Mouse (Mus musculus) cerebellum, adult 2 months (tissue): ENCODE measurements around the gene Col6a4. TPM values are rescaled to one million over a fixed set of nuclear protein-coding genes. Genes with fewer than 3 reads are reported as not detected.

Experiments
- DNase-seq, 2 experiments: peaks; one replicate each; pipeline ENCODE4 v3.0.0; 2021
- H3K27ac ChIP-seq: fragments of 200-500 bp; 2 replicates; pipeline ENCODE4 v1.5.1; 2012; ENCODE audit warnings: low read length, control low read depth, inconsistent platforms; ENCODE audit not compliant: insufficient read depth
- H3K27me3 ChIP-seq: fragments of 200-500 bp; 2 replicates; pipeline ENCODE4 v1.6.1; 2012; ENCODE audit warnings: inconsistent platforms, mild to moderate bottlenecking, low read length, moderate library complexity; ENCODE audit not compliant: control insufficient read depth, insufficient read depth
- H3K4me1 ChIP-seq: fragments of 200-500 bp; 2 replicates; pipeline ENCODE4 v1.6.1; 2011; ENCODE audit warnings: low read length; ENCODE audit not compliant: control insufficient read depth, insufficient read depth
- H3K4me3 ChIP-seq: fragments of 200-500 bp; replicated peaks from 2 replicates; pipeline ENCODE3; 2011; ENCODE audit warnings: mild to moderate bottlenecking, low read depth, low read length, control low read depth; ENCODE audit not compliant: insufficient read depth
- CTCF ChIP-seq: fragments of 200-500 bp; IDR thresholded peaks from 2 replicates; pipeline ENCODE4 v1.5.1; 2011; ENCODE audit warnings: low read depth, mild to moderate bottlenecking, control low read depth, low read length, moderate library complexity, borderline replicate concordance; ENCODE audit not compliant: insufficient read depth
- POLR2A ChIP-seq: fragments of 200-500 bp; IDR thresholded peaks from 2 replicates; pipeline ENCODE4 v1.6.1; 2011; ENCODE audit warnings: low read length, control low read depth, borderline replicate concordance; ENCODE audit not compliant: insufficient read depth
- WGBS: fragments of 180-500 bp; shearing (Covaris S2); methylation state at CpG from one replicate; pipeline ENCODE4 v1.1.7; 2018; 5-methylcytosine and 5-hydroxymethylcytosine counted together
- polyA plus RNA-seq: library from polyadenylated mRNA; depleted of rRNA; stranded (reverse); fragments of >200 nt; gene quantifications from 2 replicates; pipeline ENCODE4 v1.2.3, GENCODE M21; 2012

The Col6a4 gene
- polyA plus RNA-seq, 1 experiment, result 1.1 TPM

- Histone ChIP-seq H3K4me3 (no peak overlapping the region), H3K27ac (no peak overlapping the region), H3K27me3 (no peaks in the 10 kb centered on the region), H3K4me1 (no peaks in the 10 kb centered on the region; the same call in 1 of the 2 replicates)
- DNase-seq, result no peak
- 23% methylated on average over 2 of the region's 2 CpGs for WGBS
- TF ChIP-seq POLR2A, result no peak
- TF ChIP-seq CTCF, result no peak
Observed at GRCm38 (mm10) chr9:106126786-106127251, 30.2 kb upstream of the Col6a4 start.

GRCm38 (mm10) chr9:106123599-106123998 is 27.0 kb upstream of the Col6a4 start:
- Histone ChIP-seq H3K4me1 (no peaks in the 10 kb centered on the region; the same call in 1 of the 2 replicates), H3K27ac (no peak overlapping the region), H3K4me3 (no peak overlapping the region), H3K27me3 (no peaks in the 10 kb centered on the region)
- TF ChIP-seq CTCF, result peak; percentile 79
- TF ChIP-seq POLR2A, result no peak
- 56% methylated on average over 4 of the region's 4 CpGs for WGBS
- peak; percentile 29 to 37 for DNase-seq

- no peak for DNase-seq
- 24% methylated on average over 9 of the region's 9 CpGs for WGBS
- Histone ChIP-seq H3K27me3 (no peaks in the 10 kb centered on the region), H3K4me3 (no peak overlapping the region), H3K27ac (no peak overlapping the region), H3K4me1 (no peaks in the 10 kb centered on the region)
- TF ChIP-seq POLR2A (no peak), CTCF (no peak)
Observed at GRCm38 (mm10) chr9:106119075-106119474, 22.5 kb upstream of the Col6a4 start.

- H3K4me3 ChIP-seq, result no peak overlapping the region
- TF ChIP-seq POLR2A (no peak), CTCF (no peak)
Observed at GRCm38 (mm10) chr9:106115801-106116424, 19.3 kb upstream of the Col6a4 start.

GRCm38 (mm10) chr9:106112770-106113423 is 16.3 kb upstream of the Col6a4 start:
- 29% methylated on average over 10 of the region's 10 CpGs for WGBS
- H3K27me3 ChIP-seq, result no peaks in the 10 kb centered on the region
- no peaks in the 10 kb centered on the region for H3K4me1 ChIP-seq
- no peak overlapping the region for H3K27ac ChIP-seq
- DNase-seq, result peak; percentile 51 to 80
- TF ChIP-seq POLR2A (no peak), CTCF (peak; percentile 95)
- no peak overlapping the region for H3K4me3 ChIP-seq

More at GRCm38 (mm10) chr9:106115801-106116424, 19.3 kb upstream of the Col6a4 start:
- DNase-seq, result no peak
- 23% methylated on average over 13 of the region's 13 CpGs for WGBS
- H3K27ac ChIP-seq, result no peak overlapping the region
- H3K4me1 ChIP-seq, result no peaks in the 10 kb centered on the region
- H3K27me3 ChIP-seq, result no peaks in the 10 kb centered on the region

- Histone ChIP-seq H3K27me3 (no peaks in the 10 kb centered on the region; the same call in 1 of the 2 replicates), H3K27ac (no peak overlapping the region), H3K4me3 (no peak overlapping the region), H3K4me1 (no peaks in the 10 kb centered on the region)
- TF ChIP-seq POLR2A (no peak), CTCF (no peak)
- DNase-seq, result no peak
- WGBS, result 85% methylated on average over 9 of the region's 9 CpGs
Observed at GRCm38 (mm10) chr9:106106241-106106640, 9.7 kb upstream of the Col6a4 start.

GRCm38 (mm10) chr9:106104401-106104800 is 7.8 kb upstream of the Col6a4 start:
- Histone ChIP-seq H3K4me1 (no peaks in the 10 kb centered on the region), H3K27ac (no peak overlapping the region), H3K4me3 (no peak overlapping the region), H3K27me3 (no peaks in the 10 kb centered on the region; the same call in 1 of the 2 replicates)
- DNase-seq, result no peak
- no peak for TF ChIP-seq CTCF
- no peak for TF ChIP-seq POLR2A
- WGBS, result 23% methylated on average over 7 of the region's 7 CpGs

GRCm38 (mm10) chr9:106101166-106101565 is 4.6 kb upstream of the Col6a4 start:
- H3K4me3 ChIP-seq, result no peak overlapping the region
- H3K4me1 ChIP-seq, result no peaks in the 10 kb centered on the region
- WGBS, result 76% methylated on average over 5 of the region's 5 CpGs
- TF ChIP-seq CTCF, result no peak
- no peak for TF ChIP-seq POLR2A
- H3K27me3 ChIP-seq, result no peaks in the 10 kb centered on the region
- H3K27ac ChIP-seq, result no peak overlapping the region
- no peak for DNase-seq
